Mouse (Mus musculus) lung, embryonic 15.5 days (tissue): Measurements from ENCODE around the gene Chid1. TPM values are rescaled to one million over a fixed set of nuclear protein-coding genes. Genes with fewer than 3 reads are reported as not detected.

Source experiments
- ATAC-seq: fragments of 200-750 bp; cut with Nextera tagmentation; 2 replicates; pipeline ENCODE4 v1.8.0; 2017; ENCODE audit warnings: moderate number of reproducible peaks, borderline replicate concordance; ENCODE audit not compliant: low FRiP score, low TSS enrichment; ENCODE audit errors: extremely low read depth
- H3K27ac ChIP-seq: fragments of 300-500 bp; sonication (generic); 2 replicates; pipeline ENCODE4 v1.5.1; 2015; ENCODE audit warnings: moderate library complexity, mild to moderate bottlenecking, inconsistent platforms
- H3K27me3 ChIP-seq: fragments of 300-500 bp; sonication (generic); 2 replicates; pipeline ENCODE4 v1.6.1; 2015; ENCODE audit warnings: inconsistent platforms
- H3K36me3 ChIP-seq: fragments of 300-500 bp; sonication (generic); 2 replicates; pipeline ENCODE4 v1.6.1; 2015; ENCODE audit warnings: inconsistent platforms
- H3K4me1 ChIP-seq: fragments of 300-500 bp; sonication (generic); 2 replicates; pipeline ENCODE4 v1.6.1; 2015; ENCODE audit warnings: inconsistent platforms
- H3K4me2 ChIP-seq: fragments of 300-500 bp; sonication (generic); 2 replicates; pipeline ENCODE4 v1.6.1; 2015; ENCODE audit warnings: inconsistent platforms, mild to moderate bottlenecking, moderate library complexity
- H3K4me3 ChIP-seq: fragments of 300-500 bp; sonication (generic); 2 replicates; pipeline ENCODE4 v1.5.1; 2015; ENCODE audit warnings: mild to moderate bottlenecking, inconsistent platforms
- H3K9ac ChIP-seq: fragments of 300-500 bp; sonication (generic); 2 replicates; pipeline ENCODE4 v1.6.1; 2015; ENCODE audit warnings: inconsistent platforms
- H3K9me3 ChIP-seq: fragments of 300-500 bp; sonication (generic); 2 replicates; pipeline ENCODE4 v1.6.1; 2016; ENCODE audit warnings: inconsistent platforms
- WGBS: fragments of 180-500 bp; shearing (Covaris S2); methylation state at CpG from one replicate; pipeline ENCODE4 v1.1.7; 2015; 5-methylcytosine and 5-hydroxymethylcytosine counted together
- polyA plus RNA-seq: library from polyadenylated mRNA; unstranded; fragments of >200 nt; fragmentation: Nextera tagmentation; extraction: Ambion mirVana; gene quantifications from 2 replicates; pipeline ENCODE4 v1.2.1, GENCODE M21; 2015

Gene Chid1
- polyA plus RNA-seq, 1 experiment from 2014 or later: 40.9 TPM

DNA sequence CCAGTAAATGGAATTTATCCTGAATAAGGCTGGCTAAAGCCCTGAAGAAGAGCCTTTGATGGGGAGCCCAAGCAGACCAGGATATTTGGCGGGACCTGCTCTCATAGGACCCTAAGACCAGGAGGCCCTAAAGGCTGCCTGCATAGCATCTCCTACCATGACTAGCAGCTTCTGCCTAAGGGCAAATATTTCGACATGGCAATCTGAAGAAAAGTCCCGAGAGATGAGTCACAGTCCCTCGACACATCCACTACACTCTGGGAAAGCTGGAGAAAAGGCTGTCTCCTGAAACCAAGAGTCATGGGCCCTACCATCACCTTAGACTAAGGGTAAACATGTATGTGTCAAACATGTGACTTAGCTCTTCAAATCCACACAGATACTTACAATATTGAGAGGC lies 15.4 kb downstream of the Chid1 start:
- no peaks in the 10 kb centered on the region for H3K9me3 ChIP-seq
- H3K9ac ChIP-seq: no peak overlapping the region
- H3K4me2 ChIP-seq: no peak overlapping the region
- no peak for ATAC-seq
- no peak overlapping the region for H3K27ac ChIP-seq
- no peak overlapping the region for H3K4me3 ChIP-seq
- H3K36me3 ChIP-seq: peaks cover 25% of the 10 kb centered on the region
- H3K4me1 ChIP-seq: no peaks in the 10 kb centered on the region
- WGBS: 83% methylated on average over 4 of the region's 4 CpGs
- no peaks in the 10 kb centered on the region for H3K27me3 ChIP-seq

DNA sequence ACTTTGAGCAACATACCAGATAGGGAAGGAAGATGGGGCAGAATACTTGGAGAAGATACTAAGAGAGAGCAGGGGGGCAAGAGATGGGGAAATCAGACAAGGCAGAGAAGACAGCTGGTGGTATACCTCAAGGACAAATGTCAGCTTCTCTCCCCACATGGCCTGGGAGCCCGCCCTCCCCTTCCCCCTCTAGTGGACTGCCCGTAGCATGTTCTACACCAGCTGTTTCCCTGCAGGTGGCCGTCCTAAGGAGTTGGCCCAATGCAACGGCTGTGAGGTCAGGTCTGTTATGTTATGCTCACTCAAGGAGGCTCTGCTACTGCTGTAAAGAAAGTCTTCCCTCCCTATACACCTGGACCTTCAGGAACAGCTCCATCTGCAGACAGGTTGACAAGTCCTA lies 16.6 kb downstream of the Chid1 start:
- no peak overlapping the region for H3K4me2 ChIP-seq
- no peak overlapping the region for H3K9ac ChIP-seq
- no peaks in the 10 kb centered on the region for H3K9me3 ChIP-seq
- H3K27me3 ChIP-seq: no peaks in the 10 kb centered on the region
- no peak overlapping the region for H3K27ac ChIP-seq
- no peak overlapping the region for H3K4me3 ChIP-seq
- 27% methylated on average over 4 of the region's 4 CpGs for WGBS
- peaks cover 19% of the 10 kb centered on the region for H3K36me3 ChIP-seq
- no peaks in the 10 kb centered on the region for H3K4me1 ChIP-seq
- ATAC-seq: no peak

- no peak for ATAC-seq
- no peak overlapping the region for H3K4me3 ChIP-seq
- H3K36me3 ChIP-seq: peaks cover 13% of the 10 kb centered on the region; the same call in 1 of the 2 replicates
- H3K4me2 ChIP-seq: no peak overlapping the region
- whole genome bisulfite sequencing: 78% methylated on average over 1 of the region's 1 CpGs
- no peak overlapping the region for H3K9ac ChIP-seq
- no peak overlapping the region for H3K27ac ChIP-seq
- H3K27me3 ChIP-seq: no peaks in the 10 kb centered on the region
- H3K4me1 ChIP-seq: no peaks in the 10 kb centered on the region
- H3K9me3 ChIP-seq: no peaks in the 10 kb centered on the region
These were observed 19.9 kb downstream of the Chid1 start for GRCm38 (mm10) chr7:141519795-141520194.

DNA sequence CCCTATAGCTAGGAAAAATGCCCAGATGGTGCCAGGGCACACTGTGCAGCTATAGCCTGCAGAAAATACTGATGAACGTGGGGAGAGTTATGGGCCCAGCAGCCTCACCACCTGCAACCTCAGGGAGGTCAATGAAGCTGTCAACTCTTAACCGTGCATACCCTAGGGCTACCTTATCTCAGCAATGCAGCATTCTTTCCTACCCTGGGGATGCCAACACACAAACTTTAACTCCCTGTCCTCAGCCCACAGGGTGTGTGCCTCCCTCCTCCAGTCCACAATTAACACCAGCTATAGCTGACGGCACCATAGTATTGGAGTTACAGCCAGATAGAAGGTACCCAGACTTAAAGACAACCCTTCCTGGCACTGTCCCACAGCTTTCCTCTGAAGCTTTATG lies 20.7 kb downstream of the Chid1 start:
- Histone ChIP-seq H3K36me3 (peaks cover 13% of the 10 kb centered on the region; the same call in 1 of the 2 replicates), H3K9me3 (no peaks in the 10 kb centered on the region), H3K4me1 (no peaks in the 10 kb centered on the region), H3K4me2 (no peak overlapping the region), H3K27me3 (no peaks in the 10 kb centered on the region), H3K27ac (no peak overlapping the region), H3K9ac (no peak overlapping the region), H3K4me3 (no peak overlapping the region)
- WGBS: 72% methylated on average over 3 of the region's 3 CpGs
- no peak for ATAC-seq

GRCm38 (mm10) chr7:141518296-141518695 lies 21.4 kb downstream of the Chid1 start:
- WGBS: 88% methylated on average over 5 of the region's 5 CpGs
- no peak for ATAC-seq
- Histone ChIP-seq H3K9ac (no peak overlapping the region), H3K27ac (no peak overlapping the region), H3K9me3 (no peaks in the 10 kb centered on the region), H3K36me3 (peaks cover 13% of the 10 kb centered on the region; the same call in 1 of the 2 replicates), H3K4me1 (no peaks in the 10 kb centered on the region), H3K27me3 (no peaks in the 10 kb centered on the region), H3K4me2 (no peak overlapping the region), H3K4me3 (no peak overlapping the region)

- Histone ChIP-seq H3K36me3 (peaks cover 13% of the 10 kb centered on the region; the same call in 1 of the 2 replicates), H3K9ac (no peak overlapping the region), H3K4me2 (no peak overlapping the region), H3K4me1 (no peaks in the 10 kb centered on the region), H3K27ac (no peak overlapping the region), H3K9me3 (no peaks in the 10 kb centered on the region), H3K27me3 (no peaks in the 10 kb centered on the region), H3K4me3 (no peak overlapping the region)
- ATAC-seq: no peak
- 86% methylated on average over 4 of the region's 4 CpGs for WGBS
These were observed 22.0 kb downstream of the Chid1 start for GRCm38 (mm10) chr7:141517638-141518037.

DNA sequence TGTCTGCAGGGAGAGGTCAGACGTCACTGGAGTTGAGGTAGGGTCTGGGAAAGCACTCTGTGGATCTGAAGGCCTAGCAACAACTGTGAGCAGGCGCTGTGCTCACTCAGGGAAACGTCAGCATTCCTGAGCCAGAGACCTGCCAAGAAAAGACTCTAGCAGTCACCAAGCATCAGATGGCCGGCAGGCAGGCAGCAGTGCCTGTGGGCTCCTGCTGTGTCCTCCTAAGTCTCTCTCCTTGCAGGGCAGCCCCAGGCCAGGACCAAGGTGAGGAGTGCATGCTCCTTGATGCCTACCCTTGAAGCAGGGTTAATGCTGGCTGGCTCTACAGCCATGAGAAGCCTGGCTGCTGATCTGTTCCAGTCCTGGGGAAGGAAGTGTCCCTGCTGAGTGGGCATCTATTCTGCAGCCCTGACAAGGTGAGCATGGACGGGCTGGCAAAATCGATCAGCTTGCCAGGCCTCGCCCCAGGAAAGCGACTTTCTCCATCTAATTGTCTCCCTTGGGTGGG lies 28.9 kb downstream of the Chid1 start:
- no peak for ATAC-seq
- Histone ChIP-seq H3K9me3 (no peaks in the 10 kb centered on the region), H3K4me2 (no peak overlapping the region), H3K27ac (no peak overlapping the region), H3K9ac (no peak overlapping the region), H3K4me3 (no peak overlapping the region), H3K27me3 (no peaks in the 10 kb centered on the region), H3K36me3 (0 out of 2 replicates have a peak, but pooled peaks cover 4% of the 10 kb centered on the region), H3K4me1 (no peaks in the 10 kb centered on the region)
- 71% methylated on average over 8 of the region's 8 CpGs for WGBS

- Histone ChIP-seq H3K9ac (no peak overlapping the region), H3K27ac (no peak overlapping the region), H3K27me3 (no peaks in the 10 kb centered on the region), H3K36me3 (0 out of 2 replicates have a peak, but pooled peaks cover 4% of the 10 kb centered on the region), H3K4me2 (no peak overlapping the region), H3K4me1 (no peaks in the 10 kb centered on the region), H3K4me3 (no peak overlapping the region), H3K9me3 (no peaks in the 10 kb centered on the region)
- WGBS: 83% methylated on average over 5 of the region's 5 CpGs
- ATAC-seq: no peak
These were observed 29.5 kb downstream of the Chid1 start for GRCm38 (mm10) chr7:141510196-141510595.

- no peak overlapping the region for H3K9ac ChIP-seq
- H3K4me2 ChIP-seq: no peak overlapping the region
- no peak for ATAC-seq
- no peaks in the 10 kb centered on the region for H3K4me1 ChIP-seq
- H3K27ac ChIP-seq: no peak overlapping the region
- H3K36me3 ChIP-seq: 0 out of 2 replicates have a peak, but pooled peaks cover 4% of the 10 kb centered on the region
- H3K4me3 ChIP-seq: no peak overlapping the region
- no peaks in the 10 kb centered on the region for H3K27me3 ChIP-seq
- no peaks in the 10 kb centered on the region for H3K9me3 ChIP-seq
These were observed 31.5 kb downstream of the Chid1 start for GRCm38 (mm10) chr7:141508160-141508559.

GRCm38 (mm10) chr7:141506278-141506677 lies 33.4 kb downstream of the Chid1 start:
- no peaks in the 10 kb centered on the region for H3K9me3 ChIP-seq
- no peaks in the 10 kb centered on the region for H3K4me1 ChIP-seq
- no peak for ATAC-seq
- 0 out of 2 replicates have a peak, but pooled peaks cover 4% of the 10 kb centered on the region for H3K36me3 ChIP-seq
- H3K27ac ChIP-seq: no peak overlapping the region
- H3K27me3 ChIP-seq: no peaks in the 10 kb centered on the region
- WGBS: 67% methylated on average over 2 of the region's 2 CpGs
- H3K4me3 ChIP-seq: no peak overlapping the region
- no peak overlapping the region for H3K9ac ChIP-seq
- no peak overlapping the region for H3K4me2 ChIP-seq

DNA sequence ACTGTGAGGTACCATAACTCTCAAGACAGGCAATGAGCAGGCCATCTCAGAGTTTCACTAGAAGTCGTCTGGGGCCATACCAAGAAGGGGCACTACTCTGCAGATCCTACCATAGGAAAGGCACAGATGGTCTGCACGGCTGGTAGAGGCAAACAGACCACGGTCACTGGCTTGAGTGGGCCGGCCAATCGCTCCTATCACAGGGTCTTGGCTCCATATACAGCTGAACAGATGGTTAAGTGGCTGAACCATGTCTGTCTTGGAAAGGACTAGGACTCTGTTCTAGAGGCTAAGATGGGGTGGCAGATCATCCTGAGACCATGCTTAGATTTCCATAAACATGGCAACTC lies 37.1 kb downstream of the Chid1 start:
- Histone ChIP-seq H3K9ac (no peak overlapping the region), H3K4me1 (no peaks in the 10 kb centered on the region), H3K4me3 (no peak overlapping the region), H3K4me2 (no peak overlapping the region), H3K9me3 (no peaks in the 10 kb centered on the region), H3K27ac (no peak overlapping the region), H3K36me3 (no peaks in the 10 kb centered on the region), H3K27me3 (no peaks in the 10 kb centered on the region)
- WGBS: 88% methylated on average over 5 of the region's 5 CpGs
- no peak for ATAC-seq

DNA sequence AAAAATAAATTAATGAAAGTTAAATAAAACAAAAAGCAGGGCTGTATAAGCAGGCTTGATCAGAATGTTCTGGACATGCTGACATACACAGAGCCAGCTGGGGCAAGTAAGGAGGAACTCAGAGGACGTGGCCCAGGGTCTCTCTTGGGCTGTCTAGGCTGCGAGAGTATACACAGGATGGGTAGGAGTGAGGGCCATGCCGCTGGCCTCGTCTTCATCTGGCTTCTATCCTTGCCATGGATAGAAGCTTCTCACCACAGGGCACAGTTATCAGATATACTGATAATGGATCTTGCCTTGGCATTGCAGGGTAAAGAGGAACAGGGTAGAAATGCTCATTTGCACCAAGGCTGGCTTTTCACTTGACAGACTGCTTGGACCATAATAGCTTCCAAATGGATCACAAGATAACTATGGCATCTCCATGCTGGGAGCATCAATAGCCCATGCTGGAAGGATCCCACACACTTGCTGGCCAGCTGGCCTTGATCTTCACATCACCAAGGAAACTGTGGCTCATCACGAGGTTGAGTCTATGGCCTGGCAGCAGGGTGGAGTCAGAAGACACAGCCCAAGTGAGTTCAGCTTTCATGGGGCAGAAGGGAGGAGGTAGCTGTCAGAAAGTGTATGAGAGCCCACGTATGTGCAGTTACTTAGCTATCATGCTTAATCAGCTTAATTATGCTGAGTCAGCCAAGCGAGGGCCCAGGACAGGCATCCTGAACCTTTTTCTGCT lies 37.7 kb downstream of the Chid1 start:
- H3K9me3 ChIP-seq: no peaks in the 10 kb centered on the region
- no peak overlapping the region for H3K4me3 ChIP-seq
- no peak overlapping the region for H3K27ac ChIP-seq
- no peaks in the 10 kb centered on the region for H3K4me1 ChIP-seq
- ATAC-seq: no peak
- WGBS: 81% methylated on average over 7 of the region's 7 CpGs
- no peak overlapping the region for H3K9ac ChIP-seq
- no peaks in the 10 kb centered on the region for H3K36me3 ChIP-seq
- H3K4me2 ChIP-seq: no peak overlapping the region
- no peaks in the 10 kb centered on the region for H3K27me3 ChIP-seq
